Comparison of ENCODE assay signal across 21 mouse cellular contexts in genomic region chr5:76216691-76217090, GRCm38 (mm10). TPM values are rescaled to one million over a fixed set of nuclear protein-coding genes. Genes with fewer than 3 reads are reported as not detected.
DNase-seq lines count a peak whose midpoint lies in the region; ATAC-seq lines count a peak whose summit lies in the region.
"Had no signal": no experiment of that assay in that cellular context is flagged by ENCODE, and none has a peak within 500 bp of the region (broad histone marks: within the 10 kb centered on the region; RNA-seq: fewer than 3 reads in every experiment).

No protein-coding gene starts in this region.

- no peak for DNase-seq in frontal cortex, postnatal 14 days (ENCODE audit: low spot score in 2 of 2)
- peak; percentile 59 to 65 for DNase-seq in left cerebral cortex, adult 18-20 months (ENCODE audit: low spot score in 2 of 2)
- DNase-seq in left cerebral cortex, postnatal 4 days = no peak
- DNase-seq in right cerebral cortex, postnatal 25 days = peak; percentile 32
- DNase-seq in right cerebral cortex, postnatal 14 days = no peak
- DNase-seq in thymus, adult 18-20 months = no peak
- DNase-seq in forebrain, embryonic 14.5 days (ENCODE audit: low spot score) = no peak
- DNase-seq: adrenal gland, postnatal 10 days; cerebellum, adult 9-10 months; kidney, postnatal 36 days; liver, embryonic 13.5 days; lung, embryonic 14.5 days; lung, postnatal 36 days had no signal

- H3K9me3 ChIP-seq in forebrain, embryonic 14.5 days (replicated peaks; ENCODE audit: control insufficient read depth, low read length) = no peaks in the 10 kb centered on the region
- H3K9me3 ChIP-seq: forebrain, embryonic 13.5 days; heart, embryonic 13.5 days; hindbrain, embryonic 12.5 days; kidney, embryonic 15.5 days; liver, embryonic 13.5 days; neural tube, embryonic 15.5 days had no signal

- H3K9ac ChIP-seq in forebrain, embryonic 14.5 days (ENCODE audit: low read length) = no peak overlapping the region
- H3K9ac ChIP-seq: forebrain, embryonic 13.5 days; heart, embryonic 13.5 days; hindbrain, embryonic 12.5 days; kidney, embryonic 15.5 days; liver, embryonic 13.5 days; lung, embryonic 14.5 days; neural tube, embryonic 15.5 days had no signal

- peaks cover 33% of the 10 kb centered on the region for H3K36me3 ChIP-seq in forebrain, embryonic 14.5 days (ENCODE audit: control insufficient read depth, insufficient read depth, low read length)

- H3K4me1 ChIP-seq in forebrain, embryonic 14.5 days (ENCODE audit: control insufficient read depth, insufficient read depth, low read length) = no peaks in the 10 kb centered on the region
- H3K4me1 ChIP-seq: forebrain, embryonic 13.5 days; hindbrain, embryonic 12.5 days; kidney, embryonic 15.5 days; neural tube, embryonic 15.5 days had no signal

- WGBS in forebrain, embryonic 14.5 days = 90% methylated on average over 6 of the region's 6 CpGs

- ATAC-seq in frontal cortex, adult (ENCODE audit: low TSS enrichment) = peak; percentile 96
- ATAC-seq in forebrain, embryonic 14.5 days = no peak
- ATAC-seq: forebrain, embryonic 13.5 days; intestine, postnatal 0 days; midbrain, embryonic 16.5 days had no signal

- H3K4me3 ChIP-seq in forebrain, embryonic 14.5 days (ENCODE audit: low read depth, low read length) = no peak overlapping the region
- H3K4me3 ChIP-seq: forebrain, embryonic 13.5 days; heart, embryonic 13.5 days; hindbrain, embryonic 12.5 days; kidney, embryonic 15.5 days; liver, embryonic 13.5 days; neural tube, embryonic 15.5 days had no signal

- no peak overlapping the region for H3K27ac ChIP-seq in forebrain, embryonic 14.5 days (ENCODE audit: low read depth, low read length)
- H3K27ac ChIP-seq: forebrain, embryonic 13.5 days; heart, embryonic 13.5 days; hindbrain, embryonic 12.5 days; kidney, embryonic 15.5 days; liver, embryonic 13.5 days; neural tube, embryonic 15.5 days had no signal

- no peak overlapping the region for H3K4me2 ChIP-seq in forebrain, embryonic 14.5 days (ENCODE audit: low read length)
- H3K4me2 ChIP-seq: forebrain, embryonic 13.5 days; heart, embryonic 13.5 days; hindbrain, embryonic 12.5 days; kidney, embryonic 15.5 days; liver, embryonic 13.5 days; lung, embryonic 14.5 days; neural tube, embryonic 15.5 days had no signal

- intact Hi-C loops in left cerebral cortex, postnatal 4 days (cut with DNase I) = no loop called here

- H3K27me3 ChIP-seq in forebrain, embryonic 14.5 days (replicated peaks; ENCODE audit: control insufficient read depth, insufficient read depth, low read length) = no peaks in the 10 kb centered on the region
- H3K27me3 ChIP-seq: forebrain, embryonic 13.5 days; heart, embryonic 13.5 days; hindbrain, embryonic 12.5 days; kidney, embryonic 15.5 days; liver, embryonic 13.5 days; neural tube, embryonic 15.5 days had no signal

RNA-seq across cellular contexts. Expression of gene Tmem165, which starts 33.0 kb away (rescaled TPM):
- total RNA-seq in left cerebral cortex, adult 18-20 months (2021) = 10 to 100 TPM; 32.5 to 35.3 TPM
- total RNA-seq in left cerebral cortex, postnatal 4 days (2021) = 10 to 100 TPM; 47.1 to 47.4 TPM
- polyA plus RNA-seq in forebrain, embryonic 14.5 days (2014; fragmentation: Nextera tagmentation; extraction: Ambion mirVana) = 51.6 and 52.8 TPM in 2 replicates

Comparison
In these comparisons a context has a peak if more than half of its experiments do, and no peak if none do; other contexts are left out.
1. DNase-seq: peak in left cerebral cortex, adult 18-20 months (2 of 2) and right cerebral cortex, postnatal 25 days (single experiment); none in frontal cortex, postnatal 14 days (0 of 2), left cerebral cortex, postnatal 4 days (single experiment), right cerebral cortex, postnatal 14 days (single experiment), thymus, adult 18-20 months (0 of 2) and forebrain, embryonic 14.5 days (single experiment).